Mouse (Mus musculus): Measurements from ENCODE around the gene Ppfia3. TPM values are rescaled to one million over a fixed set of nuclear protein-coding genes. Genes with fewer than 3 reads are reported as not detected.

Ppfia3 gene
- total RNA-seq, 1 experiment: 6.9 TPM

- TF ChIP-seq HCFC1 (IDR thresholded peaks at IDR 0.05; ENCODE audit: borderline replicate concordance, insufficient read depth, low read length) (peak; percentile 53; the same call in 1 of the 2 replicates), ZNF384 (IDR thresholded peaks at IDR 0.05; ENCODE audit: low read depth, low read length) (no peak)
These were observed 23.3 kb downstream of the Ppfia3 start for GRCm38 (mm10) chr7:45343543-45343942.

GRCm38 (mm10) chr7:45342081-45342480 lies 24.7 kb downstream of the Ppfia3 start:
- TF ChIP-seq CHD2 (IDR thresholded peaks at IDR 0.05; ENCODE audit: low read depth, low read length) (no peak), HCFC1 (IDR thresholded peaks at IDR 0.05; ENCODE audit: borderline replicate concordance, insufficient read depth, low read length) (no peak), MAFK (IDR thresholded peaks at IDR 0.05; ENCODE audit: insufficient read depth, low read depth, low read length) (no peak), ZC3H11A (IDR thresholded peaks at IDR 0.05; ENCODE audit: borderline replicate concordance, low read depth, low read length) (no peak), ZNF384 (IDR thresholded peaks at IDR 0.05; ENCODE audit: low read depth, low read length) (no peak)
- H3K36me3 ChIP-seq (ENCODE audit: control insufficient read depth, insufficient read depth, low read length, poor library complexity, severe bottlenecking): no peaks in the 10 kb centered on the region
- H3K4me3 ChIP-seq (ENCODE audit: insufficient read depth in 1 of 2, low read depth in 1 of 2, low read length in 2 of 2, poor library complexity in 1 of 2, severe bottlenecking in 1 of 2): peak overlapping the region in 1 of 2 experiments; percentile 40; a peak in 2 of 4 replicates
- H3K9me3 ChIP-seq (ENCODE audit: control insufficient read depth, insufficient read depth, low read depth, low read length): no peaks in the 10 kb centered on the region
- H3K4me1 ChIP-seq (ENCODE audit: control insufficient read depth in 2 of 2, insufficient read depth in 2 of 2, low read length in 2 of 2, poor library complexity in 1 of 2): peaks cover 1 to 38% of the 10 kb centered on the region in 2 experiments; a peak in 3 of 4 replicates
- in situ Hi-C loops (cut with MboI; ENCODE audit: low sequenced_read_pairs in 2 of 2, unreplicated experiment in 2 of 2): no loop called here
- H3K9ac ChIP-seq (ENCODE audit: insufficient read depth, low read depth, low read length, poor library complexity, severe bottlenecking): peak overlapping the region; percentile 51; the same call in 1 of the 2 replicates
- DNase-seq (ENCODE audit: low read depth, low spot score): no peak
- H3K27ac ChIP-seq (ENCODE audit: insufficient read depth, low read depth, low read length, poor library complexity, severe bottlenecking): no peak overlapping the region

More at GRCm38 (mm10) chr7:45343543-45343942, 23.3 kb downstream of the Ppfia3 start:
- H3K4me3 ChIP-seq (ENCODE audit: insufficient read depth in 1 of 2, low read depth in 1 of 2, low read length in 2 of 2, poor library complexity in 1 of 2, severe bottlenecking in 1 of 2): peak overlapping the region in 1 of 2 experiments; percentile 55; a peak in 3 of 4 replicates
- no peaks in the 10 kb centered on the region for H3K9me3 ChIP-seq (ENCODE audit: control insufficient read depth, insufficient read depth, low read depth, low read length)
- peaks cover 2 to 26% of the 10 kb centered on the region in 2 experiments; a peak in 3 of 4 replicates for H3K4me1 ChIP-seq (ENCODE audit: control insufficient read depth in 2 of 2, insufficient read depth in 2 of 2, low read length in 2 of 2, poor library complexity in 1 of 2)
- H3K36me3 ChIP-seq (ENCODE audit: control insufficient read depth, insufficient read depth, low read length, poor library complexity, severe bottlenecking): no peaks in the 10 kb centered on the region
- H3K9ac ChIP-seq (ENCODE audit: insufficient read depth, low read depth, low read length, poor library complexity, severe bottlenecking): peak overlapping the region; percentile 30; the same call in 1 of the 2 replicates
- in situ Hi-C loops (cut with MboI; ENCODE audit: low sequenced_read_pairs in 2 of 2, unreplicated experiment in 2 of 2): no loop called here
- H3K27ac ChIP-seq (ENCODE audit: insufficient read depth, low read depth, low read length, poor library complexity, severe bottlenecking): no peak overlapping the region
- DNase-seq (ENCODE audit: low read depth, low spot score): no peak

- H3K27ac ChIP-seq (ENCODE audit: insufficient read depth, low read depth, low read length, poor library complexity, severe bottlenecking): no peak overlapping the region
These were observed 25.5 kb downstream of the Ppfia3 start for GRCm38 (mm10) chr7:45341303-45341702.

GRCm38 (mm10) chr7:45340669-45341068 lies 26.1 kb downstream of the Ppfia3 start:
- Histone ChIP-seq H3K4me3 (ENCODE audit: insufficient read depth in 1 of 2, low read depth in 1 of 2, low read length in 2 of 2, poor library complexity in 1 of 2, severe bottlenecking in 1 of 2) (peak overlapping the region; percentile 24 to 40; a peak in 3 of 4 replicates), H3K9ac (ENCODE audit: insufficient read depth, low read depth, low read length, poor library complexity, severe bottlenecking) (peak overlapping the region; percentile 27; the same call in 1 of the 2 replicates), H3K27ac (ENCODE audit: insufficient read depth, low read depth, low read length, poor library complexity, severe bottlenecking) (no peak overlapping the region), H3K36me3 (ENCODE audit: control insufficient read depth, insufficient read depth, low read length, poor library complexity, severe bottlenecking) (no peaks in the 10 kb centered on the region), H3K4me1 (ENCODE audit: control insufficient read depth in 2 of 2, insufficient read depth in 2 of 2, low read length in 2 of 2, poor library complexity in 1 of 2) (peaks cover 0 to 32% of the 10 kb centered on the region in 2 experiments; a peak in 3 of 4 replicates), H3K9me3 (ENCODE audit: control insufficient read depth, insufficient read depth, low read depth, low read length) (no peaks in the 10 kb centered on the region)
- DNase-seq (ENCODE audit: low read depth, low spot score): no peak
- in situ Hi-C loops (cut with MboI; ENCODE audit: low sequenced_read_pairs in 2 of 2, unreplicated experiment in 2 of 2): no loop called here
- TF ChIP-seq CHD2 (IDR thresholded peaks at IDR 0.05; ENCODE audit: low read depth, low read length): no peak
- TF ChIP-seq MAFK (IDR thresholded peaks at IDR 0.05; ENCODE audit: insufficient read depth, low read depth, low read length): no peak
- no peak for TF ChIP-seq ZC3H11A (IDR thresholded peaks at IDR 0.05; ENCODE audit: borderline replicate concordance, low read depth, low read length)
- no peak for TF ChIP-seq ZNF384 (IDR thresholded peaks at IDR 0.05; ENCODE audit: low read depth, low read length)
- TF ChIP-seq HCFC1 (IDR thresholded peaks at IDR 0.05; ENCODE audit: borderline replicate concordance, insufficient read depth, low read length): no peak

More at GRCm38 (mm10) chr7:45341303-45341702, 25.5 kb downstream of the Ppfia3 start:
- TF ChIP-seq MAFK (IDR thresholded peaks at IDR 0.05; ENCODE audit: insufficient read depth, low read depth, low read length) (no peak), CHD2 (IDR thresholded peaks at IDR 0.05; ENCODE audit: low read depth, low read length) (no peak), ZC3H11A (IDR thresholded peaks at IDR 0.05; ENCODE audit: borderline replicate concordance, low read depth, low read length) (no peak), HCFC1 (IDR thresholded peaks at IDR 0.05; ENCODE audit: borderline replicate concordance, insufficient read depth, low read length) (peak; percentile 45; the same call in 1 of the 2 replicates), ZNF384 (IDR thresholded peaks at IDR 0.05; ENCODE audit: low read depth, low read length) (no peak)
- no peaks in the 10 kb centered on the region for H3K9me3 ChIP-seq (ENCODE audit: control insufficient read depth, insufficient read depth, low read depth, low read length)
- in situ Hi-C loops (cut with MboI; ENCODE audit: low sequenced_read_pairs in 2 of 2, unreplicated experiment in 2 of 2): no loop called here
- no peak overlapping the region; the same call in 1 of the 2 replicates for H3K9ac ChIP-seq (ENCODE audit: insufficient read depth, low read depth, low read length, poor library complexity, severe bottlenecking)
- H3K4me1 ChIP-seq (ENCODE audit: control insufficient read depth in 2 of 2, insufficient read depth in 2 of 2, low read length in 2 of 2, poor library complexity in 1 of 2): peaks cover 0 to 32% of the 10 kb centered on the region in 2 experiments; a peak in 3 of 4 replicates
- DNase-seq (ENCODE audit: low read depth, low spot score): peak; percentile 90
- peak overlapping the region; percentile 24 to 40; a peak in 2 of 4 replicates for H3K4me3 ChIP-seq (ENCODE audit: insufficient read depth in 1 of 2, low read depth in 1 of 2, low read length in 2 of 2, poor library complexity in 1 of 2, severe bottlenecking in 1 of 2)
- no peaks in the 10 kb centered on the region for H3K36me3 ChIP-seq (ENCODE audit: control insufficient read depth, insufficient read depth, low read length, poor library complexity, severe bottlenecking)
